Mouse (Mus musculus) erythroblast, embryonic 14.5 days (primary cell): ENCODE results near the gene Gm13119.
"Not testable (repeated sequence)": the region's sequence is repeated elsewhere in the genome, so short reads cannot be mapped to it uniquely, and the experiment has no call there.

Experiments
- GATA1 ChIP-seq: IDR thresholded peaks from 2 replicates; pipeline ENCODE4 v1.6.1; 2012; ENCODE audit warnings: low read length, inconsistent platforms, mixed read lengths
- TAL1 ChIP-seq: IDR thresholded peaks from 3 replicates; pipeline ENCODE4 v1.6.1; 2012; ENCODE audit warnings: low read length, inconsistent platforms, mixed read lengths

DNA sequence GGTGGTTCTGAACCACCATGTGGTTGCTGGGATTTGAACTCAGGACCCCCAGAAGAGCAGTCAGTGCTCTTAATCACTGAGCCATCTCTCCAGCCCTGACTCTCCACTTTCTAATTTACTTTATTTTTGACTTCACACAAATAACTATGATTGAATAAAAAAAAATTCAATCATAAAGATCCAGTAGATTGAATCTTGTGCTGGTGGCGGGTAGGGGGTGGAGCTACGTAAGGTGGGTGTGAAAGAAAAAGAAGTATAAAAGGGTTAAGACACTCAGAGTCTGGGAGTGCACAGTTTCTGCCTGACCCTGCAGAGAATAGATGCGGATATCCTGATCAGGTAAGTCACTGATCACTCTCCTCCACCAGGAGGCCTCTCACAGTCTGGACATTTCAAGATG is at the start of gene Gm13119:
- TF ChIP-seq TAL1, GATA1: not testable (repeated sequence)
